Mouse (Mus musculus) NIH3T3 (cell line): ENCODE measurements around the gene Actrt2.

ENCODE experiments used
- DNase-seq: peaks from one replicate; pipeline ENCODE4 v3.0.0-alpha.2; 2012; ENCODE audit warnings: low read depth

Gene Actrt2

GRCm38 (mm10) chr4:154667767-154668166 lies at the start of gene Actrt2:
Gene Actrt2, minus strand, starts transcription at chr4:154667867.
- DNase-seq = no peak

DNA sequence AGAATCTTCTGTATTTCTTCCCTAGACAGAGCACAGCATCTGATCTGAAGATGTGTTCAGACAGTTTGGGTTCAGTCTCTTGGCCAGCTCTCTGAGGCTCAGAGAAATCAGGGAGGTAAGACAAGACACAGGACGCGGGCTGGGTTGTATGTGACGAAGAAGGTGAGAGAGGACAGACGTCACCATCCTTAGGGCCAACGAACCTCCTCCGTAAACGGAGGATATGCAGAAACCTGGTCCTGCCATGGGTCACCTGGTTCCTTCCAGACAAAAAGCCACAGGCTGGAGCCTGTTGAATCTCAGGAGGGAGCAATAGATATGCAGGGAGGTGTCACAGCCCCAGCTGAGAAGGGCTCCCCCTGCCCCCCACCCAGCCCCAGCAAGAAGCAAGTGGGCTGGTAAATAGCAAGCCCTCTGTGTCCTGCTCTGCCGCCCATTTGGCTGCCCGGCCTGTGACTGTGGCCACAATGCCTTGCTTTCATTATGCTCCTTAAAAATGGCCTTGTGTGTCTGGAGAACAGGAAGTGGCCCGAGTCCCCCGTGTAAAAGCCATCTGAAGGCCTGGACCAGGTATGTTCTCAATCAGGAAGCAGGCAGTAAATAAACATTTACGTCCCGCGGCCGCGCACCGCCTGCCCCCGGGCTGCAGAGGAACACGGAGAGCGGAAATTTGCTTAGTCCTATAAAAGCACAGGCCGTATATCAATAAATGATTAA lies 41.9 kb upstream of the Actrt2 start:
- DNase-seq = no peak

GRCm38 (mm10) chr4:154708811-154709210 lies 41.1 kb upstream of the Actrt2 start:
- DNase-seq = no peak

- DNase-seq = no peak
These were observed 40.6 kb upstream of the Actrt2 start for GRCm38 (mm10) chr4:154708223-154708622.

DNA sequence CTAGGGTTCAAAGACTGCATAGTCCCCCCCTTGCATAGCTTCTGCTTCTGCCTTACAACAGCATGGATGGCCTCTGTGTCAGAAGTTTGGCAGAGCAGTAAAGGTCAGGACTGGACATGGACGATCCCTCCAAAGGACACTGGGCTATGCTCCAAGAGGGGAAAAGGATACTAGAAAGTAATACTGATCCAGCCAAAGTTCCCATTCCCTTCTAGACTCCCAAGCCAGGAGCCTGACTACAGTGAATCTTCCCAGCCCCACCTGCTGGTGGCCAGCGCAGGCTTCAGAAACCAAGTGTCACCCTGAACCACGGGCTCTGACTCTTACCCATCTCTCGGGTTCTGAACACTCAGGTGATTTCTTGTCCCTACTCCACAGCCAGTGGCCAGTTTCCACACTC lies 39.9 kb upstream of the Actrt2 start:
- DNase-seq = no peak

DNA sequence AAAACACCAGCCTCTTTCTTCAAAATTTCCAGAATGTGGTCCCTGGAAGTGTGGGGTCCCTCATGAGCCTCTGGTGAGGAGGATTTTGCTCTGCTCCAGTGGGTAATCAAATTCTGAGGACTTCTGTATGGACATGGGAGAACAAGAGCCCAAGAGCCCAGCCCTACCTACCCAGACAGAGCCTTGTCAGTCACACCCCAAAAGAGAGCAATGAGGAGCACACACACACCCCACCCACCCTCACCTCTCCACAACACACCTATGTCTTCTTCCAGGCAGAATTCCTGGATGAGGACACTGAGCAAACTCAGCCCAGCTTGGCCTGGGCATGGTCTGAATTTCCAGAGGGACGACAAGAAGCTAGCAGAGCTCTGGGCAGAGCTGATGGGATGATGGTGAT lies 38.8 kb upstream of the Actrt2 start:
- no peak for DNase-seq

GRCm38 (mm10) chr4:154705681-154706080 lies 38.0 kb upstream of the Actrt2 start:
- no peak for DNase-seq

DNA sequence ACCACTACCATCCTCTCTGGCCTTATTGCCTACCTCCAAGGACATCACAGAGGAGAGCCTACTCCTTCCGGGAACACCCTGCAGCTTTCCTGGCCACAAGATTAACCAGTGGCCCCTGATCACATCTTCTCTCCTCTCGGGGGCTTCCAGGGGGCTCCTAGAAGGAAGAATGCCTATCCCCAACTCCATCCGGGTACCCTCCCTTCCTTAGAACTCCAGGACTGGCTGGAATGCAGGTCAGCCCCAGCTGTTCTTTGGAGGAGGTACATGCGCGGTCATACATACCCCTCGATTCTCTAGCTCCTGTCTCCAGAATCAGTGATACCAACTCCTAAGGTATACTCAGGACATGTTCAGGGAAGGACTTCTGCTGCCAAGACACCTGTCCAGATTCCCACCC lies 37.4 kb upstream of the Actrt2 start:
- no peak for DNase-seq

GRCm38 (mm10) chr4:154704591-154704990 lies 36.9 kb upstream of the Actrt2 start:
- no peak for DNase-seq

DNA sequence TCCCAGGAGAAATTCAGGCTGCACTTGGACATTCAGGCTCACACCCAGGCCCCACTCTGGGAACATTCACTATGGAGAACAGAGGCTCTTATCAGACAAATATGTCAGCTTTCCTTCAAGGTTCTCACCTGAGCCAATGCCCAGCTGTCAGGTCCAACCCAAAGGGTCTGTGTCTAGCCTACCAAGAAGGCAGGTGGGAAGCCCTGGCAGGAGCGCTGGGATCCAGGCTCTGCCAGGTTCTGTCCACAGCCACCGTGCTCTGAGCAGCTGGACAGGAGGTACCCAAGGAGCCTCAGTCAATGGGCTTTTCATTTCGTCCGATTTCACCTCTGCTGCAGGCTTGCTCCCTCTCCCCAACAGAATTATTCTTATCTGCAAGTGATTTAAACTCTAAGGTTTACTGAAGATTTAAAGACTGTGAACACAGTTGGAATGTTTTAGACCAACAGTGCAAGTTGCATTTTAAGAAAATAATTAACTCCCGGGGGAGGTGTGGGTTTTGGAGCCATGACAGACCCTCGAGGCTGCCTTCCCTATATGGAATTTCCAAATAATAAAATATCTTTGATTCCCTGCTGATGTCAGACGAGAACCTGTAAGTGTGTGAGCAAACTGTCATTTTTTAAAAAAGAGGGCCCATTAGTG lies 35.9 kb upstream of the Actrt2 start:
- DNase-seq = peak; percentile 35

GRCm38 (mm10) chr4:154702931-154703330 lies 35.3 kb upstream of the Actrt2 start:
- no peak for DNase-seq

DNA sequence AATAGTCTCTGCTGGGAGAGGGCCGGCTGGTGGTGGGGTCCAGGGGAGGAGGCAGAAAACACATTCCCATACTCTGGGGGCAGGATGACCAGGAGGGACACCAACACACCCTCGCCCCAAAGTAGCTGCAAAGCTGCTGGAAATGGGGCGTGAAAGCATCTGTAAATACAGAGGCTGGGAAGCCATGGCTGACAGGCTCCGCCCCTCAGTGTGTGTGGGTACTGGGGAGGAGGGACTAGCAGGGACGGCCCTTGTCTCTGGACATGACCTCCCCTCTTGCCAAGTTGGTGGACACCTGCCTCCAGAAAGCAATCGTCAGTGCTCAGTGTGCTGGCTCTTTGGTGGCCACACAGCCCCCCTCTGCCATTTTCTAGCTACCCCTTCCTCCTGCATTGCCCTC lies 34.5 kb upstream of the Actrt2 start:
- DNase-seq = no peak

- DNase-seq = no peak
These were observed 33.3 kb upstream of the Actrt2 start for GRCm38 (mm10) chr4:154700921-154701412.

DNA sequence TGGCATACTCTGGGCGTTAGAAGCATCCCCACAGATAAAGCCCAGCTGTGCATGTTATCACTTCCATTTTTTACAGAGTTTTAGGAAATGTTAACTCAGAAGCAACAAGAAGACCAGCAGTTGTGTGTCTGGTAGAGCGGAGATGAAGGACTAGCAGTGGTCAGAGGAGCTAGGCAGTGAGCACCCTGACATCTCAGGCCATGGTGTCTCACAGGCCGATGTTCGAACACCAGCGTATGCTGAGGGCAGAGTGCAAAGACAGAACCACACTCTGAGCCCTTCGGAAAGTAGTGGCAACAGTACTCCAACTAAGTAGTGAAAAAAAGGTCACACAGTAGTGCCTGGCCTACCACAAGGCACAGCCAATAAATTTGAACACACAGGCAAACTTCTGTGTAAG lies 32.8 kb upstream of the Actrt2 start:
- no peak for DNase-seq

- DNase-seq = peak; percentile 54
These were observed 31.6 kb upstream of the Actrt2 start for GRCm38 (mm10) chr4:154699236-154699635.

DNA sequence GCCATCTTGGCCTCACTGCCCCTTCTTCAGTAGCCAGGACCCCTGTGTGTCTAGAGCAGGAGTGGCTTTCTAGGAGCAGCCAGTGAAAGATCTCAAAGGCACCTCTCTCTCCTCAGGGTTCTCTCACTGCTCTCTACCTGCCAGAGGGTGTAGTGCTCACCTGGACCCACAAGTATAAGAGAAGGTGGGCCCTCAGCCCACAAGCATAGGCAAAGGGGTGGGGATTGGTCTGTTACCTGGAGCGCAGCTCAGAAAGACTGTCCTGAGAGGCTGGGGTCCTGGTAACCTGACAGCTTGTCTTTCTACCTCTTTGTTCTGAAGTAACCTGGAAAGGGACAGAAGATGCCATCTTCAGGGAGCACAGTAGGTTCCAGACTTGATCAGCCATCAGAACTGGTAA lies 31.0 kb upstream of the Actrt2 start:
- no peak for DNase-seq

GRCm38 (mm10) chr4:154698021-154698590 lies 30.4 kb upstream of the Actrt2 start:
- DNase-seq = no peak

GRCm38 (mm10) chr4:154697476-154697875 lies 29.8 kb upstream of the Actrt2 start:
- DNase-seq = no peak

DNA sequence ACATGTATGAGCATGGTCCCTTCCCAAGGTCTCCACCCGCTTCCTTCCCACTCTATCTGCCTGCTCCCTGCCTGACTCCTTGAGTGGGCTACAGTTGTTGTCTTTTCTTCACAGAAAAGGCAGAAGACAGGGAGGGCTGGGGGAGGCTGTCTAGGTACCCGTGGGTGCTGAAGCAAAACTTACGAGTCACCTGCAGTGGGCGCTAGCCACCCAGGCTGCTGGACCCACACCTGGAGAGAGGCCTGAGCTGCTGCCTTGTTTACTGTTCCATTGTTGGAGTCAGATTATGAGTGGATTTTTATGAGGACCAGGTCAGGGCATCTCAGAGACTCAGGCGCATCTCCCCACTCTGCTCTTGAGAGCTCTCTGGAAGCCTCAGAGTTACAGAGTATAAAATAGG lies 28.9 kb upstream of the Actrt2 start:
- DNase-seq = no peak

DNA sequence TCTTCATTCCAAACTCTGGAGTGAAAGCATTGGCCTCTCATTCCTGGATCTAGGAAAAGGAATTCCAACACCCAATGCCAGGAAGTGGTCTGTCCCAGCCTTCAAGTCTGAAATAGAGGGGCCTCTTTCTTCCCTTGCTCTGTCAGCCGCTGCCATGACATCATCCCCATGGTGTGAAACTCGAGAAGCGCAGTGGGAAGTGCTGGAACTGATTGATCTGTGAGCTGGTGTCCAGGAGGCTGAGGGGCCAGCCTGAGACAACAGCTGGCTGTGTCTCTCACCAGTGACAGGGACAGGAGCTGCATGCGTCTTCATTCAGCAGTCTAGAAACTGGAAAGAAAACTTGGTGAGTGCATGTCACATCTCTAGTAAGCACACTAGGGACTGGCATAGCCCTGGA lies 28.5 kb upstream of the Actrt2 start:
- no peak for DNase-seq

DNA sequence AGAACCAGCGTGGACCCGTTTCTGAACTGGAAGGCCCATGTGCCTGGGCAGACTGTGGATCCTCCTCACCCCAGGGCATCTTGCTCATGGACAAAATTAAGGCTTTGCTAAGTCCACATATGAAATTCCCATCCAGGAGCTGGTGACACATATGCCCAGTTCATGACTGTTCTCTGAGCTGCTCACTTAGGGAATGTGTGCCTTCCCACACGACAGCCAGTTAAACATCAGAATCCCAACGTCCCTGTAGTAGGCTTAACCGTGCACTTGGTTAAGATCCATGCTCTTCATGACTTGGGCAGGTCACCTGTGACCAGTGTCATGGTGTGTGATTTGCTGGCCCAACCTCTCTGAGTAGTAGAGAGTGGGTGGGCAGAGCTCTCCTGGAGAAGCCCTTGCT lies 26.7 kb upstream of the Actrt2 start:
- no peak for DNase-seq

DNA sequence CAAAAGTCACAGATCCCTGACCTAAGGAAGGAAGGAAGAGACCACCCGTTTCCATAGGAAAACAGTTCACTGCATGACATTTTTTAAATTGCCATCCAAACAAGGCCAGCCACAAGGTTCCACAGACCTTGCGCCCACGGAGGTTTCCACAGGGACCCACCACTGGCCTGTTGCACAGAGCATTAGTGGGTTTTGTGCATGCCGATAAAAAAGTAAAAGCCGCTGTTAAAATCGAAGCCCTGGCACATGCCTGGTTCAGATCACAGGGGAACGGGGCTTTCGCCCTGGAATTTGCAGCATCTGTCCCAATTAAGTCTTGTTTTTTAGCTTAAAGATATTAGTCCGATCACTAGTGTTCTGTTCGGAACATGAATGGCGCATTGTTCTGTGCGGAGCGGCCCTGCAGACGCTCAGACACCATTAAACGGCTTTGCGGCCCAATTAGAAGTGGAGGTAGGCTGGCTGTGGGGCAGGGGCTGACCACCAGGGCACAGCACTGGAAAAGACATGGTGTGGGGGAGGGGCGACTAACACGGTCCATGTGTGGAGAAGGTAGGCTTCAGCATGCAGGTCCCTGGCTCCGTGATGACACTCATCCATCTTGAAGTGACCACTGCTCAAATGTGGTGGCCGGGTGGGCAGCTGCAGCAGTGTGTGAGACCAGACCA lies 25.8 kb upstream of the Actrt2 start:
- no peak for DNase-seq
